Mouse (Mus musculus) heart, postnatal 4 days (tissue): ENCODE measurements at regions not wholly inside any gene's neighbourhood (a gene's known extent, or its start where the extent isn't known, plus 50 kb on each side); places are given as distances from the start of the nearest gene placed in this dataset.

Source experiments
- DNase-seq: peaks from one replicate; pipeline ENCODE4 v3.0.0; 2021

DNA sequence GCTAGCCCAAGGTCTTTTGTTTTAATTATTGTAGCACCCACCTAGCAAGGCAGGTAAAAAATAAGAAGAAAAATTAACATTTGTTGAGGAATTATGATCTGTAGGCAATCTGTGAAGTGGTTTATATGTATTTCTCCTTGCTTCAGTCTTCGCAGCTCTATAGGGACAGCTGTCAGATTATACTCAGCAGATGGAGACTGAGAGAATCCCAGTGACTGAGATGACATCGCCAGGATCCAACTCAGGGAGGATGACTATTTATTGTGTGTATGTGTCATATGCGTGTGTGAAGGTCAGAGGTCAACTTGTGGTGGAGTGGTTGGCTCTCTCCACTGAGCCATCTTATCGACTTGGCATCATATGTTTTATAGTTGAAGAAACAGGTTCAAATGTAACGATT, 362.0 kb upstream of the Chd6 start:
- DNase-seq: no peak

DNA sequence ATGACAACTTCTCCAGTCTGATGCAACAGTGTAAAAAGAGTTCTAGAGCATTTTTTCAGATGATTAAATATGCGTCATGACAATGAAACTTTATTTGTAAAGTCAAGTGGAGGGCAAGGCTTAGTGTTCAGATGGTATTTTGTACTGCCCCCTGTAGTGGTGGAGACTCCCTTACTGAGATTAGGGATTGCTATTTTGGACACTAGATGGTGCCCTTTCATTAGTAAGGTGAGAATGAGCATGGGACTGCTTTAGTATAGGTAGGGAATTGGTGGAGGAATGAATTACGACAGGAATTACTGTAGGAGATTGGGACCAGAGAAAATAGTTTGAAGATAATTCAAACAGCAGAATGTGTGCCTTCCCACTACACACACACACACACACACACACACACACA, 361.1 kb upstream of the Chd6 start:
- no peak for DNase-seq

DNA sequence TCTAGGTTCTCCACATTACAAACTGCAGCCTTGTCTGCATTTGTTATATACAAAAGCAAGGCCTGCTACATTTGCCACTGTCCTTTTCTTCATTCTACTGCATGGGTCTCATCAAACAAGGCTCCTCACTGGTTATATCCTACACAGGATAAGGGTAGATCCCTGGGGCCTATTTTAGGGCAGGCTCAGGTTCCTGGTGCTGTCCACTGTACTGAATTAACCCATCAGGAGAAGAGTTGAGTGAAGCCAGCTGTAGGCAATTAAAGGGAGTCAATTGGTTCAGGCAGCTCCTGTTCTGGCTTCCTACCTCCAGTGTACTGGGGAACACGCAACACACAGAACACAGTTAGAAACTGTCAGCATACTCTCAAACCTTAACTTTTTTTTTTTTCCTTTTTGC, 358.2 kb upstream of the Chd6 start:
- no peak for DNase-seq

DNA sequence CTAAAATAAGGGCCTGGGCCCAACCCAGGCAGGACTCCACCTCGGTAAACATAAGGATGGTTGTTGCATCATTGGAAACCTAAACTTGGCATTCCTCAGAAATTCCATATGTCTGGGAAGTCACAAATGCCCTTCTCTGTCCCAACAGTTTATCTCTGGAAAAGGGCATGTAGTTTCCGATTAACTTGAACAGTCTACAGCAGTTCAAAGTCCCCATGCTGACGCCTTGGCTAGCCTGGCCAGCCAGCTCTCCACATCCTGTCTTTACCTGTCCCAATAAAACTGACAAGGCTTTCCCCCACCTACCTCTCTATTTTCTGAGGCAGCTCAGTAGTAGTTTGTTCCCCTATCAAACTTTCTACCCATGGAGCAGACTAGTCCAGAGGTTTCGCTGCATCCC, 351.7 kb upstream of the Chd6 start:
- no peak for DNase-seq

DNA sequence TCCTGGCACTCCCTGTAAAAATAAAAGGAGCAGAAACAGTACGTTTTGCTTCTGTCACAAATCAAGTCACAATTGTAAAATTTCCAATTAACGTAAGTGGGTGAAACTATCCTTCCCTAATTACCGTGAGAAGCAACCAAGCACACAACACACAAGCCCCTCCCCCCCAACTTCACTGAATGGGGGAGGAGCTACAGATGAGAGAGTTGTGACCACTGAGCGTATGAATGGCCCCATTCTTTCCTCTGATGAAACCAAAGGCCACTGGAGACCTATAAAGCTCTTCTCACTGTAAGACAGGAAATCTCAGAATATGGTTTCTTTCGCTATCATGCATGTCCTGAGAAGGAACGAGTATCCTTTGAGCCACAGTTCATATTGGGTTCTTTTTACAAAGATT, 345.6 kb upstream of the Chd6 start:
- DNase-seq: no peak

DNA sequence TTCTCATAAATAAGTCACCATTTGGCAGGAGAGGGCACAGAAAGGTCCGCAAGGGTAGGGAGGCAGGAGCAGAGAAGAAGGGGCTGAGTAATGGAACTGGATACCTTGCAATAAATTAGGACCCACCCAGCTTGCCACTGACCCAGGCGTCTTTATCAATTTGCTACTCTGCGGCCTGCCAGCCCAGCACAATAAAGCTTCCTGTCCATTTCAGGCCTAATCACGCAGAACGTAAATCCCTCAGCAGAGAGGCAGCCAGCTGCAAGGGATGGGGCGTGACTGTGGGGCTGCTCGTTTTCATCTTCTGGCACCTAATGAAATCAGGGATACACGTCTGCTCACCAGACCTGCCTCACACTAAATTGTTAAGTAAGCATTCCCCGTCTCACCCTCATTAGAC, 324.9 kb upstream of the Chd6 start:
- DNase-seq: no peak

DNA sequence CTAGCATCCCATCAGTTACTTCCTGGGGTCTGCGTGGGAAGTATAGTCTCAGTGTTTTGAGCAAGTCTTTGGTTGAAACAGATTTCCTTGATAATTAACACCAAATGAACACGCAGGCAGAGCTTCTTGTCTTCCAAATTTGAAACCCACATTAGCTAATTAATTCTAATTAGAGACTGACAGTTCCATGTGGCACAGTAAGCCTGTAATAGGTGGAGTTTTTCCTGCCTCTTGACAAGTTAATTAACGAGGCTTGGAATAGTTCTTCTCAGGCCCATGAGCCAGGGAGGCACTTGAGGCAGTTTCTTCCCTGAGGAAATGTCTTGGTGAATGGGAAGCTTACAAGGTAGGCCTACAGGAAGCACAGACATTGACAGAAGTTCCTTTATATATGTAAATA, 320.4 kb upstream of the Chd6 start:
- no peak for DNase-seq

DNA sequence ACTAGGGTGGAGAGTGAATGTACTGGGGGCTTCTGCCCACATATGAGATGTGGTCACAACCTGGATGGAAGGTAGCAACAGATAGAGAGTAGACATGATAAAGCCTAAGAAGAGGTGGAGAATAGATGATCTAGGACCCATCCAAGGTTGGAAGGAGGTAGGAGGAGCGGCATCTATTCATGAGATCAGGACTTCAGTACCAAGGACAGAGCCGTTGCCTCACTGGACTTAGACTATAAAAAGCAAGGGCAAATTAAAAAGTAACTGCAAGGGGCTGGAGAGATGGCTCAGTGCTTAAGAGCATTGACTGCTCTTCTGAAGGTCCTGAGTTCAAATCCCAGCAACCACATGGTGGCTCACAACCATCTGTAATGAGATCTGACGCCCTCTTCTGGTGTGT, 316.7 kb upstream of the Chd6 start:
- peak; percentile 14 for DNase-seq

DNA sequence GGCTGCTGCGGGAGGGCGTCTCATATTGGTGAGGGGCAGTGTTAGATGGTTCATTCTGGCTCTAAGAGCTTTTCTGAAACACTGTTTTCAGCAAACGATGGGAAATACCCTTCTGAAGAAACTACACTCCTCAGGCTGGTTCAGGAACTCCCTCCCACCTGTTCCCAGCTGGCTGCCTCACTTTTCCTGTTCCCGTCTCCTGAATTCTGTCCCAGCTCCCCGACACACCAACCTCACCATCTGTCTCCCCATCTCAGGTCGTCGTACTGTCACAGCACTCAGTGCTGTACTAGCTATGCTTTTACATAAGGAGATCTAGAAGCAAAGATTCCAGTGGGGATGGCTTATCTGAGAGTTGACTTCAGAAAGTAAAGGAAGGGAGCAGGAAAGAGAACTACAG, 309.2 kb upstream of the Chd6 start:
- no peak for DNase-seq

DNA sequence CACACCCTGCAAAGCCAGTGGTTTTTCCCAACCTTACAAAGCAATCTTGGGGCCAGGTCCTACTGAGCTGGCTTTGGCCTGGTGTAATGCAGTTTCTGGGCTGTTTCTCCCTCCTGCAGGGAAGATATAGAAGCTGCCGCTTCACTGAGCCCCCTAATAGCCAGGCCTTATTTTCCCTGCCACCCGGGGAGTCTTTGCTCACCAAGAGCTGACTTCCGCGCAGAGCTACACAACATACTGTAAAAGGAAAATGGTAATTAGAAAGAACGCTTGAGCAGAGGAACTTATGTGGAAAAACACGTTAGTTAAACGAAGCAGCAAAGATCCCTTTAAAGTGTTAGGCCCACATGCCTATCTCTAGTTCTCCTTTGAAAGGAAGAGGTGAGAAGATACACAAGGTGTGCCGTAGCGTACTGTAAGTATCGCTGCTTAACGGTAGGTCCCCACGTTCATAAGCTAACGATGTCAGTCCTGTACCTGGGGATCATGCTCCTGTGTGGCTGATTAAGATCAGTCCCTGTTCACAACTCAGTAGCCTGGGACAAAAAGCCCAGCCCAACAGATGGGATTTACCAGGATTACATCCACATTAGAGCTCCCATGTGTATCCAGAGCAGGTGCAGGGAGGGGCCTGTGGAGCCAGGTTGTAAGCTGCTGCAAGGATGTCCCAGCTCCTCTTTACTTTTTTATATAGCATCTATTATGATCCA, 307.5 kb upstream of the Chd6 start:
- DNase-seq: no peak

DNA sequence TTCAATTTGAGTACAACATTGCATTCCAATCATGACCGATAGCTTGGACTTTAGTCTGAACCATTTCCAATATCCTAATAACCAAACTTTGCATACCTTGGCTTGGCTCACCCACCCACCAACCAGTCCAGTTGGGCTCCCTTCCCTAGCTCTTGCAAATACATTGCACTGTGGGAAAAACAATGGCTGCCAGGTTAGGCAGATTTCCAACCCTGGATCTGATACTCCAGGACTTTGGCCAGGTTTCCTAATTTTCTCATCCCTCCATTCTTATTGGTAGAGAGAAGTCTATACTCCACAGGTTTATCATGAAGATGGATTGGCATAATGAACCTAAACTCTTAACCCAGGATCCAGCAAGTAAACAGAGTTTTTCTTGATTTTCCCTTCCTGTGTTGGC, 299.4 kb upstream of the Chd6 start:
- DNase-seq: no peak

DNA sequence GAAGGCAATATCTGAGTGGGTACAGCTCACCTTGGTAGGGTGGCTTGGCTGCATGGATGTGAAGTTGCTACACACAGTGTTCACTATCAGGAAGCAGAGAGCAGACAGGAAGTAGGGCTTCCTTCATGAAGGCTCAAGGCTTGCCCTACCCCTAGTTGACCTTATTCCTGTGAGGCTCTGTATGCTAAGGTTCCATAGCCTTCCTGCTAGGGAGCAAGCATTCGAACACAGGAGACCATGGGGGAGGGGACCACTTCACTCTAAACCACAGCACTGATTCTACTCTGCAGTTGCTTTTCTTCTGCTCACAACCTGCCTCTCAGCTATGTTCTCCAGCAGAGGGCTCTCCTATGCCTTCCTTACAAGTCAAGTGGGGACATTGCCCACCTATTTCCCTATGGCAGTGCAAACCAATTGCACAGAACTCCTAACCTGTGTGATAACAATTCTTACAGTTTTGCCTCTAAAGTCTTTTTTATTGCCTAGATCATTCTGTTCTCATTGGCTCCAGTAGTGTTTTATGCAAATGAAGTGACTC, 297.0 kb upstream of the Chd6 start:
- DNase-seq: no peak

DNA sequence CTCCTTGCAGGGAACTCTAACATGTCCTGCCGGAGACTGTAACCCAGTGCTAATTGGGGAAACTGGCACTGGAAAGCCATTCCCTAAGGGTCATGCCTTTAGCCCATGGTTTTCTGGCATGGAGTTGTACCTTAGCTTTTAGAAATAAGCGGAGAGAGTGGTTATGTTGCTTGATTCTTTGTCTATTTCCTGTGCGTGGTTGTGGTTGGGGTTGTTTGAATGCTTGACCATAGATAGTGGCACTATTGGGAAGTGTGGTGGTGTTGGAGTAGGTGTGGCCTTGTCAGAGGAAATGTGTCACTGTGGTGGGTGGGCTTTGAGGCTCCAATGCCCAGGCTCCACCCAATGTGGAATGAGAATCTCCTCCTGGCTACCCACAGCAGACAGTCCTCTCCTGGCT, 289.2 kb upstream of the Chd6 start:
- no peak for DNase-seq

DNA sequence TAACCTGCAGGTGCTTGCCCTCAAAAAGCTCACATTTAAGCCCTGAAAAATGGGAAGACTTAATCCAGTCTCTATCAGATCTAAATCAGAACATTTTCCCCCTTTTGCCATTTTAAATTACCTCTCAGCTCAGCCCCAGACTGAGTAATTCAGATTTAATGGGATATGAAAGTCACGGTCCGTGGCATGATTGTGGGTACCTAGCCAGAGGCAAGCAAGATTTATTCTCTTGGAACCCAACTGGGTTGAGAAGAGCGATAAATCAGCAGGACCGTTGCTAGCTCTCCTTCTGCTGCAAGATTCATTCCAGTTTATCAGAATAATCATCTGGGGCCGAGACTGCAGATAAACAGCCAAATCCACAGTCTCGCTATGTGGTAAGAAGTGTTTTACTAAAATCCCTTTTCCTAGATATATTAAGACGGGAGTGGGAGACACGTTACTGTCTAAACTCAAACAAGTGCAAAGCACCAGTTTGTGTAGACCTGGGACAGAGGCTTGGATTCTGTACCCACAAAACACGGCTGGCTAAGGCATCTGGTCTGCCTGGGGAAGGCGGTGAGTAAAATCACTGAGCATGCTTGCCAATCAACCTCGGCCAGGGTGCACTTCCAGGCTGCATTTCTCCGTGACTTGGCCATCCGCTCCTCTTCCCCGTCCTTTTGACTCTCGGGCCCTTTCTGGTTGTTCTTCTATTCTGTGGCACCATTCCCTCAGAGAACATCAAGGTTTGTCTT, 282.2 kb upstream of the Chd6 start:
- DNase-seq: no peak

DNA sequence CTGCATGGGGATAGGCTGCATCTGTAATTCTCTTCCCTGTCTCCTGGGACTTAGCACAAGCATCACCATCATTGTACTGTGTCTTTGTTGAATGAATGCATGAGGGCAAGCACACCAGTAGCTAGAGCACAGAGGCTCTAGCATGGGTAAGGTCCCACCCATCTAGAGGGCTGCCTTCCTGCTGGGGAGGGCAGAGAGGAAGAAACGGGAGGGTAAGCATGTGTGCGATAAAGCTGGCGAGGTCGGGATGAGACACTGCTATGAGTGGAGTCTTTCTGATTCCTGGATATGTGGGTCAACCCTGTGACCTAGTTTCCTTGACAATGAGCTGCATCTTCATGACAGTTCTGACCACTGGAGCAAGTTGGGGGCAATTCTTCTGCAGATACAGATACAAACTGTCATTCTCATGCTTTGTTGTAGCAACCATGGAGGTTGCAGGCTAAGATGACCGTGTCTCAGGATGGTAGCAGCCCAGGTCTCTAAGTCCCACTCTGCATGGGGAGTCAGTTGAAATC, 280.5 kb upstream of the Chd6 start:
- DNase-seq: no peak

DNA sequence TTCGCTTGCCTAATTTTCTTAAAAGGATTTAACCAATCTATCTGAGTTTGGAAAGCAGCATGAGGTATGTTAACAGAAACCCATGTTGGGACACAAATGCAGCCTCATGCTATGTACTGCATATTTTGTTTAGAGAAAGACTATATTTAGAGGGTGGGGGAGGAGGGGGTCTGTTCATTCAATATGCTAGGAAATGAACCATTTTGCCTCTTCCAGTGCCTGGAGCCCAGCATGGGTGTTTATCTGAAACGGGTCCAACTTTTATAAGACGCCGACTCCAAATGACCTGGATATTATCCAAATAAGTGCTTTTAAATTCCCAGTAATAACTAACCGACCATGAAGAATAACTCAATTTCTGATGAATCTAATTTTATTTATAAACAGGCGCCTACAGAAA, 278.2 kb upstream of the Chd6 start:
- no peak for DNase-seq

DNA sequence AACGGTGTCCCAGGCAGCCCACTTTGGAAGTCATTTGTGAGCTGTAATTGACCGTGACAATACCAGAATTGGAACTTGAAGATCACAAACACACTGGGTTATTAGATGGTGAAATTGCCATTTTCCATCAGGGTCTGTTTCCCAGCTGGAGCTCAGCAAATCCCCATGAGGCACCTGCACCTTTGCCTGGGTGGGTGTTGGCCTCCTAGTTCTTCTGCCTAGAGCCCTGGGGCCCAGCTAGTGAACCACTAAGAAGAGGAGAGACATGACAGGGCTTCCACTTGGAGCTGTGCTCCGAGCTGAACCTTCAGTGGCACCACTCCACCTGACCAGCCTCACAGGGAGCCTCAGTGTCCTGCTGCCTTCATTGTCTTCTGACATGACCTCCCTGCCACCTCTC, 273.5 kb upstream of the Chd6 start:
- DNase-seq: no peak

DNA sequence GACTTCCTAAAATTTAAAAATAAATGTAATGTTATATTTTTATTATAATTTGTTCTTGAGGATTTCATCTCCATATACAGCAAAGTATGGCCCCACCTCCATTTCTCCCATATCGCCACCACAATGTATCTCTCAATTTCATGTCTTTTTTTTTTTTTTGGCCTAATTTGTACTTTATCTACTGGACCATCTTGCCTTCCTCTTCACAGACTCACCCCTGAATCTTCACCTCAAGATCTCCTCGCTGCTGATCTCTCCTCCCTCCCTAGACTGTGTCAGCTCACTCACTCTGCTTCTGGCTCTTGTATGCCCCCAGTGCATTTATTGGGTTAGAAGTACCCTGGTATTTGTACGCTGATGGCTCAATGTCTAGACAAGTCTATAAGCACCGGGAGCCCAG, 269.4 kb upstream of the Chd6 start:
- no peak for DNase-seq

DNA sequence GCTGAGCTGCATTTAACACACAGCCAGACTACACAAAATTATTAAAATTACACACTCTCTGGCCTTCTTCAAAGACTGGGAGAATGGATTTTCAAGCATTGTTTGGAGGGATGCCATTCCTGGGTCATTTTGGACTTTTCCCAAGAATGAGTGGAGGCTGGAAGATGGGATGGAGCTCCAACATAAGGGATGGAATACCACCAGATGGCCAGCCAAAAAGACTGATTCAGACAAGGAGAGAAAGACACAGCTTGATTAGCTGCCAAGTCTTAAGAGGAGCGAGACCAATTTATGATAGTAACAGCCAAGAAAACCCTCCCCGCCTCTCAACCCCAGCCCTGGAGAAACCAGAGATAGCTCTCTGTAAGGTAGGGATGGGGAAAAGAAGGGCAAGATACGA, 253.4 kb upstream of the Chd6 start:
- DNase-seq: peak; percentile 7

DNA sequence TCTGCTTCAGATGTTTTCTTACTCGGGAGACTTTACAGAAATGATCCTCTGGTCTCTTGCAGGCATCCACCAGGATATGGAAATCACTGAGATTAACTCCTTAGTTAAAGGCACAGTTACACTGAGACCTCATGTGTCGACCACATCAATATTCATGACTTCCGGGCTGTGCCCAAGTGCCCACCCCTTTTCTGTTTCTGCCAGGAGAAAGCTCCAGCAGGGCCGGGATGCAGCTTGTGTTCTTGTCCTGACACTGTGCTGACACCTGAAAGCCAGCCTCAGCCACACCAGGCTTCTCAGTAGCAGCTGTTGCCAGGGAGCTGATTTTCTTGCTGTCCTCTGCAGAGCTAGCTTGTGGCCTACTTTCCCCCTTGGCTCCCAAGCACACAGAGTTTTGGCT, 240.2 kb upstream of the Chd6 start:
- DNase-seq: no peak

DNA sequence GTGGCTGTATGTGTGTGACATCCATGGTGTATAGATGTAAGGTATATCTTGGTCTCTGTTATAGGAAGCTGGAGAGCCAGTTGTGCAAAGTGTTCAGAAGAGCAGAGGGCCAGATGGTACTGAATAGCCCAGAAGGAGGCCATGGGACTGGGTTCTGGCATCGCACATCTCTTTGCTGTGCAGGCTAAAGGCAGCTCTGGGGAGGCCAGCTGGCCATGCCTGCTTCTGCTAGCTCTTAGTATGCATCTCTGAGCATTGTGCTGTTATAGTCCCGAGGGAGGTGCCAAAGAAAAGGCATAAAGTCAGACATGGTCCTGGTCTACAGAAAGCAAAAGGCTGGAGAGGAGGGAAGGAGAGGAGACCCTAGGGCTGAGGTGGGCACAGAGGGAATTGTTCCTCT, 235.1 kb upstream of the Chd6 start:
- no peak for DNase-seq

DNA sequence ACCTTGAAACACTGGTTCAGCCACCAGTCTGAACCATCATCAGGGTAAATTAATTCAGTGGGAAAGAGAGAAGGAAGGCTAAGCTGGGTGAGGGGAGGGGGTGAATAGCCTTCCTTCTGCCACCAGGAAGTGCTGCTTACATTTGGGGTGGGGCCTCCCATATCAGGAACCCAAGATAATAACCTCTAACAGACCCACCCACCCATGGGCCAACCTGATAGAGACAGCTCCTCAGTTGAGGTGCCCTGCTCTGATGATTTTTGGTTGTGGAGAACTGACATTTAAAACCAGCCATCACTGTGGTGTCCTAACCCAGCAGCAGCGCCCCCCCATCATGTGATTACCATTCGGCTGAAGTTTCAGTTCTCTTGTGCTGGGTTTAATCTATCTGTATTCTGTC, 233.8 kb upstream of the Chd6 start:
- no peak for DNase-seq

DNA sequence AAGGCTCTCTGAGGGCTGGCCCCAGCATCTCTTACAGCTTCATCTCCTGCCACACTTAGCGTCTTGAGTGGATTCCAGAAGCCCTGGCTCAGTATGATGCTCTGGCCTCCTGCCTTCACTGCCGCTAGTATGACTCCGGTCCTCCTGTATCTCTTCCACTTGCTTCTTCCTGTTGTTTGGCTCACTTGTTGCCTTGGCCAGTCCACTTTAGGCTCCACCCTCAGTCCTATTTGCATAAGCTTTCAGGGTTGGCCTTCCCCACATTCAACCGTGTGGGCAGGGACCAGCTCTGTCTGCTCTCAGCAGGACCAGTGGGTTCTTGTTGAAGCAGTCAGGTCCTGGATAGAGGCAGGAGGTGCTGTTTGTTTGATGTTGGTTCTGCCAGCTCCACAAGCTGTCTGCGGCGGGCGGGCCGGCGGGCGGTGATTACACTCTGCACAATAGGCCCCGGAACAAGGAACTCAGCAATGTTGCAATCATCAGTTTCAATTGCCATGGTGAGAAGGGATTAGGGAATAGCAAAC, 232.6 kb upstream of the Chd6 start:
- peak; percentile 44 for DNase-seq

DNA sequence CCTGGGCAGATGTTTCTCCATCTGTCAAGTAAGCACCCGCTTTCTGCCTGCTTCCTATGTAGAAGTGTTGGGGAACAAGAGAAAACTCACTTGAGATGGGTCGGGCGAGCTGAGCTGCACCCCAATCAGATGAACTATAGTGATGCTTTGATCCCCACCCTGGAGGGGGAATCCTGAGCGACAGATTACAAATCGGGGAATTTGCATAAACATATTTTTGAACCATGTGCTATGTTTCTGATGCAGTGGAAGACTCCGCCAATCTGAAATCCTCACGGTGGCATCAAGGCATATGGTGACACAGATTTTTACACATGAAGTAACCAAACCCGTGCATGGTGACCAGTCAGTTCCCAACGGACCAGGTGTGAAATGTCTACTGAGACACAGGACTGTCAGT, 231.4 kb upstream of the Chd6 start:
- DNase-seq: no peak
